Mouse (Mus musculus): ENCODE measurements around the gene Mfap4. TPM values are rescaled to one million over a fixed set of nuclear protein-coding genes. Genes with fewer than 3 reads are reported as not detected.

Mfap4 gene
- total RNA-seq (2021): 100 to 1,000 TPM; 142 to 192 TPM
- long read RNA-seq, experiment 1, transcript Mfap4-202 (6 exons, 1,722 nt): major isoform, 85 of 96 reads
- long read RNA-seq, experiment 1, partial matches to known transcripts: 4 of 96 reads
- long read RNA-seq, experiment 1, other reads (novel, unspliced or antisense): 4 of 96 reads
- long read RNA-seq, experiment 2, transcript Mfap4-202 (6 exons, 1,722 nt): major isoform, 92 of 108 reads
- long read RNA-seq, experiment 2, partial matches to known transcripts: 8 of 108 reads
- long read RNA-seq, experiment 2, other reads (novel, unspliced or antisense): 6 of 108 reads

DNA sequence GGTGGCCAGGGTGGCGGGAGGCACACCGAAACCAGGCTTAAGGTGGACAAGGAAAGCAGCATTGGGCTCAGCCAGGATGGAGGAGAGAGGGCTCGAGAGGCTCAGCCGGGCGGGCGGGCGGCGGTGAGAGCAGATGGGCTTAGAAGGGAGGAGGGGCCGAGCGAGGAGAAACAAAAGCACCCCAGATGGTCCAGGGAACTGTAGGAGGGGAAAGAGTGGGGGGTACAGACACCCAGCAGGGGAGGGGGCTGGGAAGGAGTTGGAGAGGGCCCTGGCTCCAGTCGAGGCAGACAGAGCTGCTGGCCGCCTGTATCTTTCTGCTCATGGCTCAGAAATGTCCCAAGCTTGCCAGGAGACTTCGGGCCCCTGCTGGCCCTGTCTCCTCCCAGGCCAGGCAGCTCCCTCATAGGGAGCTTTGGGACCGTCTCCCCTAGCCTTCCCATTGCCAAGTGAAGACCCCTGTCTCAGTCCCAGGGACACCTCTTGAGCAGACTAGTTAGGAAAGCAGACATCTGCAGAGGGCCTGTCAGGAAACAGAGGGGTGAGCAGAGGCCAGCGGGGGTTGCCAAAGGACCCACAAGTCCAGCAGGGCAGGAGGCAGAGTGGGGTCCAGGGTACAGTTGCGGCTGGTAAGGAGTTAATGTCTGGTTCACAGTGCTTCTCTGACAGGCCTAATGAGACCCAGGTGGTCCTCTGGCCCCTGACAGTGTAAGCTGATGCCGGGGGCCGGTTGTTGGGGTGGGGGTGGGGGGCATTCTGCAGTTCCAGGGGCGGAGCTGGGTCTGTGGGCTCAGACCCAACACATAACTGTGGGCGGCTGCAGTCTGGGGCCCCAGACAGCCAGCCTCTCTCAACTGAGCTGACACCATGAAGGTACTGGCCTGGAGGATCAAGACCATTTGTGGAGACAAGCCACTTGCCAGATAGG is at the start of gene Mfap4:
Gene Mfap4 (plus strand): TSS at position 819 of the 928 bp plus-strand sequence.
- DNase-seq: peak; percentile 70
- intact Hi-C loops (cut with DNase I; ENCODE audit: low total_unique reads): no loop called here

DNA sequence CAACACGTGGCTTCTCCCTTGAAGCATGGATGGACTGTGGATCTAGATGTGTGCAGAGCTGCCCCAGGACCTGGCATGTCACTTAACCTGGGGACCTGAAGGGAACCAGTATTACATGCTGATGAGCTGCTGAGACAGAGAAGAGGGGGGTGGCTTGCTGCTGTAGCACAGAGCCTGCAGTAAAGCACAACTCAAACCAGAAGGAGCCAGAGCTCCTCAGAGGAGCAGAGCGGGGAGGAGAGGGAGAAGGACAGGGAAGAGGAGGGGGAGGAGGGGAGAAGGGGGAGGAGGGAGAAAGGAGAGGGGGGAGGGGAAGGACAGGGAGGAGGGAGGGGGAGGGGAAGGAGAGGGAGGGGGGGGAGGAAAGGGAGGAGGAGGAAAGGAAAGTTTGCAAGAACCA is 48.9 kb upstream of the Mfap4 start:
- intact Hi-C loops (cut with DNase I; ENCODE audit: low total_unique reads): no loop called here

DNA sequence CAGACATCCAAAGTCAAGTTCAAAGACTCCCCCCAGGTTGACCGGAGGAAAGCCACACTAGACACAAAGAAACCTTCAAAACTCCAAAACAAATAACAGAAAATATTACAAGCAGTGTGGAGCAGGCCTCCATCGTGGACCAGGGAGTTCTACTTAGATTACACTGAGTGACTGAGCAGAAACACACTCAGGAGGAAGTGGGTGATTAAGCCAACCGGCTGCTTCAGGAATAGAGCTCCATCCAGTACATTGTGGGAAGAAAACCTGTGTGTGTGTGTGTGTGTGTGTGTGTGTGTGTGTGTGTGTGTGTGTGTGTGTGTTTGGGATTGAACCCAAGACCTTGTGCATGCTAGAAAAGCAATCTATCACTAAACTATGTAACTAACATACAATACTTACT is 46.1 kb upstream of the Mfap4 start:
- DNase-seq: no peak
- intact Hi-C loops (cut with DNase I; ENCODE audit: low total_unique reads): no loop called here

More for the DNA sequence above, 48.9 kb upstream of the Mfap4 start:
- DNase-seq: no peak

DNA sequence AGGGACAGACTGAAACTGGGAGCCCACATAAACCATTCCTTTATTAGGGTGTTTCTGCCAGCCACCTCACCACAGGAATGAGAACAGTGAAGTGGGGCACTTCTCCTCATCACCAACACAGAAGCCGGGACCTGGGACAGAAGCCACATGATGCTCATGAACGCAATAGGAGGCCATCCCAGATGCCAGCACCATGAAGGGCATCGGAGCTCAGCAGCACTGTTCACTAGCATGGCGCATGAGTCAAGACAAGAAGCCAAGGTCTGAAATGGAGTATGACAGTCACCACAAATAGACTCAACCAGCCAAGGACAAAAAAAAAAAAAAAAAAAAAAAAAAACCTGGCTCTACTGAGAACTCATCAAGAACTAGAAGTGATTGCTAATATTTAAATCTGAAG is 44.8 kb upstream of the Mfap4 start:
- intact Hi-C loops (cut with DNase I; ENCODE audit: low total_unique reads): no loop called here
- no peak for DNase-seq

DNA sequence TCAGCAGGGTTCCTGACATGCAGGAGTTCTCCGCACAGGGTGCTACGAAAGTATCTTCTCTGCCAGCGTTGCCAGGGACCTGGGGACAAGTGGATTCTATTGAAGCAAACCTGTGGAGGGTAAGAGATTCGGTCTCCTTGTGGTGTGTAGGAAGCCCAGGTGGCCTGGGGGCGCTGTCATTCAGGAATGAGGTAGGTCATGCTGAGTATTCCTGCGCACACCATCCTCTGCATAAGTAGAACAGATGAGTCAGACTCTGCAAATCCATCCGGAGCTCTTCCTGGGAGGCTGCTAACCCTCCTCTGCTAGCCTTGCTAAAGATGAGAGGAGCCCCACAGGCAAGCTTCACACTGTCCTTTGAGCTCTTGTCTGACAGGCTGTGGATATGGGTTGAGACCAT is 43.6 kb upstream of the Mfap4 start:
- no peak for DNase-seq
- intact Hi-C loops (cut with DNase I; ENCODE audit: low total_unique reads): no loop called here

DNA sequence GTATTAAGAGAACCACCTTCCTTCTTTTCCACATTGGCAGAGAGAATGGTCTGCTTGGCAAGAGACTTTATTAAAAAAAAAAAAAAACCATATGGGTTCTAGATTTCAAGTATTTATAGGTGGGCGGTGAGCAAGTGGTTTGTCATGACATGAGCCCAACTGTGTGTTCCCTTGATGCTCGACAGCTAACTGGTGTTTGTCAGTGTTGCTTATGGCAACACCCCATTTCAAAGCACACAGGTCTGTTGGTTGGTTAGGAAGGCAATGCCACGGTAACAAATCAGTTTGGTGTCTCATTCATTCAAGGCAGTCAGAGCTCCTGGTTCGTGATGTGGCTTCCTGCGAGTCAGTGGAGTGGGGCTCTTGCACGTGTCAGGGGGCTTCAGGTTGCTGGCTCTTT is 41.4 kb upstream of the Mfap4 start:
- intact Hi-C loops (cut with DNase I; ENCODE audit: low total_unique reads): no loop called here
- no peak for DNase-seq

DNA sequence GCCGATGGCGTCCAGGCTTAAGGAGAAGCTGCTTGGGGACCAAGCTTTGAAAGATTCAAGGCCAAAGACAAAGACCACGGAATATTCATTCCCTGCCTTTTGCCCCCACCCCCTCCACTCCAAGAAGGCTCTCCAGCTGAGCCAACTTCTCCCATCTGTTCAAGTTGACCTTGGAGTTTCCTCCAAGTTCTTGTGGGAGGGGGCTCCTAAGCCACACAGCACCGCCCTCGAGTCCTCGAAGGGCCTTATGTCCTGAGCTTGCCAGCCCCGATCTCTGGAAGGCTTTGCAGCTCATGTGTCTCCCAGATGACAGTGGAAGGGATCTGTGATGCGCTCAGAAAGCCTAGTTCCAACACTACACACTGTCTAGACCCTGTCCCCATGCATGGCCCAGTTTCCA is 37.9 kb upstream of the Mfap4 start:
- DNase-seq: peak; percentile 57
- intact Hi-C loops (cut with DNase I; ENCODE audit: low total_unique reads): no loop called here

DNA sequence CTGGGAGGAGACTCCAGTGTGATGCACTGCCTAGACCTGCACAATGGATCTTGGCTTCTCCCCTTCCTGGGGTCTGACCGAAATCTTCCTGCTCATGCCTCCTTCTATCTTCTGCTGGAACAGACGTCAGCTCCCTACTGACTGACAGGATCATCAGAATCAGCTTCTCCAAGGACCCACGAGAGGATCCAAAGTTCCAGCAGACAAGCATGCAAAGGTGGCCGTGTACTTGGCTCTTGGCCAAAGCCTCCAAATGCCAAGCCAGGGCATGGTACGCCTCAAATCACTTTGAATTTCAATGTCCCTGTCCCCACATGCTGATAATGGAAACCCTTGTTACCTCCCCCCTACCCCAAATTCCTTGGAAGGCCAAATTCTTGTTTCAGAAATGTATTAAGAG is 37.2 kb upstream of the Mfap4 start:
- no peak for DNase-seq
- intact Hi-C loops (cut with DNase I; ENCODE audit: low total_unique reads): no loop called here

DNA sequence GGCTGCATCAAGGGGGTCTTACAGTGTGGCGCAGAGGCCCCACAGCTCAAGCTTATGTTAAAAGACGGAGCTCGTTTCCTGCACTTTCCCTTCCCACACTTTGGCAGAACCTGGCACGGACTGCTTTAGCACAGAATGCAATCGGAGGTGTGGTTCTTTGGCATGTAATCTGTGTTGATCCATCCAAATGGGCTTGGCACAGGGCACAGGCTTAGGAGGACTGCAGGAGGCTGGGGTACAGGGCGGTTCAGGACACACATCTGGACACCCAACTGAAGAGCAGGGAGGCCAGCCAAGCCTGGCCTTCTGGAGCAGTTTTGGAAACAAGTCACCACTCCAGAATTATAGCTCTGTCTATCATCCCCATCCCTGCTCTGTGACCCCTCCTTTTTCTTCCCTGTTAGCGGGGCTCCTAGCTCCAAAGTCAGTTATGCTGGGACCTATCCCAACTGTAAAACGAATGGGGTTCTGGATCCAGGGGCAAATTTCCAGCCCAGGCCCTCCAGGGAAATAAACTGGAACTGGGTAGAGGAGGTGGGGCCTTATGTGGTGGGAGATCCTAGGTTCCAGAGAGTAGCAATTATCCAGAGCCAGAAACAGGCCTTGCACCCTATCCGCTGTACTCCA is 36.5 kb upstream of the Mfap4 start:
- intact Hi-C loops (cut with DNase I; ENCODE audit: low total_unique reads): no loop called here
- DNase-seq: peak; percentile 74

DNA sequence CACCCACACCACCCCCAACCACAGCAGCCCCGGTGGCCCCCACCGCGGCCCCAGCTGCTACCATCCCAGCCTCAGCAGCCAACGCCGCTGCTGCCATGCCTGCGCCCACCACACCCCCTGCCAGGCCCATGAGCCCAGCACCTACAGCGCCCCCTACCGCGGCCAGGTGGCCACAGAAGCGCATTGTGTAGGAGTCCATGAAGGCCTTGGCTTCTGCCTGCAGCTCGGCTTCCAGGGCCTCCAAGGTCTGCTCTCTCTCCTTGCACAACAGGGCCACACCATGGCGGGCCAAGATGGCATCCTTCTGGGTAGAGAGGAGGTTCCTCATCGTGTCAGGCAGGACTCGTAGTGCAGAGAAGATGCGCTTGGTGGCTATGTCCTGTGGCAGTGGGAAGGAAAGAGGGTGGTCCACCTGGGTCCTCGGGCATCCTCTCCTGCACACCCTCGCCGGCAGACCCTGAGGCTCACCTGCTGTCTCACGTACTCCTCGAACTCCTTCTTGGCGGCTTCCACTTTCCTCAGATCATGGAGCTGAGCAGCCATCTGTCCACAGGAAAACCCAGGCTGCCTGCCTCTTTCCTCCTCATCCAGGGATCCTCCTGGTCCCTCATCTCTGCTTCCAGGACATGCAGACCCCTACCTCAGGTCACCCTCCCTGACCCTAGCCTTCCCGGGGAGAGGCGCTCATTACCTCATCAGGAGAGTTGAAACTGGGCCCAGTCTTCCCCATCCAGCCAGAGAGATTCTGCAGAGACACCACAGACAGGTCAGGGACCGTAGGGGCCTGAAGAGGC is 35.5 kb upstream of the Mfap4 start:
- intact Hi-C loops (cut with DNase I; ENCODE audit: low total_unique reads): no loop called here
- no peak for DNase-seq

DNA sequence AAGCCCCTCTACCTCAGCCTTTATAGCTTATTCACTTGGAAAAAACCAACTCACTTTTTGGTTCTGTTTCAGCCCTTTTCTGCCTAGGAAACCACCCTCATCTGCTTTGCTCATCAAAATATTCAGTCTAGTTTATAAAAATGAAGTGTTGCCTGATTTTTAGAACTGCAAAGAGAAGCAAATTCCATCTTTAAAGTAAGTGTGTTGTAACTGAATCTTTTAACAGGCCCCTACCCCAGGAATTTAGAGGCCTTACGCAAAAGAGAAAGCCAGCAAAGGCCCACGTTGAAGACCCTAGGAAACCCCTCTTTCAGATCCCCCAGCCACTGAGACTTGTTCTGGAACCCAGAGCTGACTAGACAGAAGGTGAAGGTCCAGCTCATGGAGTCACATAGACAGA is 21.2 kb upstream of the Mfap4 start:
- intact Hi-C loops (cut with DNase I; ENCODE audit: low total_unique reads): no loop called here
- DNase-seq: no peak

DNA sequence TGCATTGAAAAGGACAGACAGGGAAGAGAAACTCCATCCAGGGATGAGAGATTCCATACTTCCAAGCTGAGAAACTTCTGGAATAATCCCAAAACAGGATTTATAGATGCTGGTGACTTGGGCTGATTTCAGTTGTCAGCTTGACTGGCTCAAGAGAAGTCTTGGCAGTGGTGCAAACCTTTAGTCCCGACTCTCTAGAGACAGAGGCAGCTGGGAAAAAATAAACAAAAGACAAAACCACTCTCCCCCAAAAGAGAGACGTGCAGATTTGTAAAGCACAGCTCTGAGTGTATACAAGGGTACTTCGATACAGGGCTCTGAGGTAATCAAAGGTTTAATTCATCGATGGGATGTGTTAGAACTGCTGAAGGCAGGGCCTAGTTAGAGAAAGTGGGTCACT is 19.8 kb upstream of the Mfap4 start:
- DNase-seq: no peak
- intact Hi-C loops (cut with DNase I; ENCODE audit: low total_unique reads): no loop called here

DNA sequence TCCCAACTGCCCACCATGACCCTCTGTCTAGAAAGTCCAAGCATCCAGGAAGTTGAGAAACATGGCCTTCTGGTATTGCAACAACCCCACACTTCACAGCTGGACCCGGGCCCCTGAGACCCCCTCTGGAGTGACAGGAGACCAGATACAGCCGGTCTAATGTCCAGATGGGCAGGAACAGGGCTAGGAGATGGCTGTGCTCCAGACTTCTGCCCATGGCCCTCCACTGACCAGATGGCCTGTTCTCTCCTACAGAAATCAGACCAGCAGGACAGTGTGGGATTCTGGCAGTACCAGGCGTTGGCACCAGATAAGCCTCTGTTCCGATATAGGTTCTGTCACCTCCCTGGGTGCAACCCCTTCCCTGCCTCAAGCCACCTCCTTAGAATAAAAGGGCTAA is 16.7 kb upstream of the Mfap4 start:
- intact Hi-C loops (cut with DNase I; ENCODE audit: low total_unique reads): no loop called here
- DNase-seq: no peak

DNA sequence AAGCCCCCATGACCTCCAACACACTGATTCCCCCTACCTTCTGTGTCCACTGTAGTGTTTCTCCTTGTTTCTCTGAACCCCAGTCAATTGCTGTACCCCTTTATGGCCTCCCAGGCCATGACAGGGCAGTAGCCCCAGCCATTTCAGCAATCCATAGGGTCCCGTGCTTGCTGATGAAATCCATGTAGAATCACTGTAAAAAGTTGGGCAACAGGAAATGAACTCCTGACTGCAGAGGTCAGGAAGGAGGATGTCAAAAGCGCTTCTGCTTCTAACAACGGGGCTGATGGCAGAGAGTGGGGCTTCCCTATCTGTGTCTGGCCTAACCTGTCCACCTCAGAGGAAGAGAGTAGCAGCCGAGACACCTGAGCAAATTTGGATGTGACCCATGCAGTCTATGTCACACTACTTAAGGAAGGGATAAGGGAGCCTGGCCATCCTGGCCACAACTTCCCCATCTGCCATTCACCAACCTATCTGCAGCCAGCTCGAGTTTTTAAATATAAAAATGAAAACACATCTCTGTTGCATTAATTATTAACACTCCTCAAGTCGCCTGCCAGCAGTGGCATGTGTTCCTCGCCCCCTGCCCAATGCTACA is 15.8 kb upstream of the Mfap4 start:
- DNase-seq: no peak
- intact Hi-C loops (cut with DNase I; ENCODE audit: low total_unique reads): no loop called here

DNA sequence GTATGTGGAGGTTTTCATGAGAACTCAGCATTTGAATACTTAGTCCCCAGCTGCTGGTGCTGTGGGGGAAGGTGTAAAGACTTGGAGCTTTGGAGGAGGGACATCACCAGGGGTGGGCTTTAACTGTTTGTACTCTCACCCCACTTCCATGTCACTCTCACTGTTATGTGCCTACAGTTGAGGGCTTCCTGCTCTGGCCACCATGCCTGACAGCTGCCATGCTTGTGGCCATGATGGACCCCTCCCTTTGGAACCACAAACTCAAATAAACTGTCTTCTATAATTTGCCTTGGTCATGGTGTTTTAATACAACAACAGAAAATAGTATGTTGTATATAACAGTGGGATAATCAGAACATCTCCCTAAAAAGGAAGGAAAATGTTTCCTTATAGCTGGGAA is 14.4 kb upstream of the Mfap4 start:
- DNase-seq: no peak
- intact Hi-C loops (cut with DNase I; ENCODE audit: low total_unique reads): no loop called here

DNA sequence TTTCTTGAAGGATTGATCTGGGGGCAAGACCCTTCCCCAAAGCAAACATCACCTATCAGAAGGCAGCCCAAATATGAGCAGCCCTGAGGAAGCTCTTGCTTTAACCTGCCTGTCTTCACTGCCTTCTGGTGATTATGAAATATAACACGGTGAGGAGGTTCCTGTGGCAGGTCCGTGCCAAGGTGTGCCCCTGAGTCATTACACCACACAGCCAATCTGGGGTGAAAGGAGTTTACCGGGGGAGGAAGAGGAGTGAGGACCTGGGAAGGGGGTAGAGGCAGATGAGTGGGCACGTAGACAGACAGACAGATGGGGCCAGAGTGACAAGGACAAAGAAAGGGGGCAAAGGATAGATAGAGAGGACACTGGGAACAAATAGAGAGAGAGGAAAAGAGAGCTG is 11.6 kb upstream of the Mfap4 start:
- intact Hi-C loops (cut with DNase I; ENCODE audit: low total_unique reads): no loop called here
- no peak for DNase-seq

DNA sequence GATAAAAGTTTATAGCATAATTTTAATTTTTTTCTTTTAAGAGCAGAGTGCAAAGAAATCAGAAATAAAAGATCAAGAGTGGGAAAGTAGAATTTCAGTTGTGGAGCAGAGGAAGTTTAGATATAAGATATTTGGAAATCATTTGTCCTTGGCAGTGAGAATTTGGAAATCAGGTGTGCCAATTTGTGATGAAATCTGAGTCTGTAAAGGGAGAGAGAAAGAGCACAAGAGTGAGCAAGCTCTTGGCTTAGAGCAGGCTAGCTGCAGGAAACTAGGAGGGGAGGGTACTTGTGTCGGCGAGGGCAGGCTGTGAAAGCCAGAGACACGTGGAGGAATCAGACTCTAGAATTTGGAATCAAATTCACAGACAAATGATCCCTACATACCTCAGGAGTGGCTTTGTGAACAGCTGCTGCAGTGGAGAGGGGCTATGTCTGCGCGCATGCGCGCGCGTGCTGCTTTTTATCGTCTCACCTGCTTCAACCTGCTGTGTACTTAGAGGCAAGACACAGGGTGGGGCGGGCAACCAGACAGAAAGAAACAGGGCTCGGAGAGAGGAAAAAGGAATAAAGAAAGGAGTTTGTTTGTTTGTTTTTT is 8.3 kb upstream of the Mfap4 start:
- intact Hi-C loops (cut with DNase I; ENCODE audit: low total_unique reads): no loop called here
- DNase-seq: no peak

DNA sequence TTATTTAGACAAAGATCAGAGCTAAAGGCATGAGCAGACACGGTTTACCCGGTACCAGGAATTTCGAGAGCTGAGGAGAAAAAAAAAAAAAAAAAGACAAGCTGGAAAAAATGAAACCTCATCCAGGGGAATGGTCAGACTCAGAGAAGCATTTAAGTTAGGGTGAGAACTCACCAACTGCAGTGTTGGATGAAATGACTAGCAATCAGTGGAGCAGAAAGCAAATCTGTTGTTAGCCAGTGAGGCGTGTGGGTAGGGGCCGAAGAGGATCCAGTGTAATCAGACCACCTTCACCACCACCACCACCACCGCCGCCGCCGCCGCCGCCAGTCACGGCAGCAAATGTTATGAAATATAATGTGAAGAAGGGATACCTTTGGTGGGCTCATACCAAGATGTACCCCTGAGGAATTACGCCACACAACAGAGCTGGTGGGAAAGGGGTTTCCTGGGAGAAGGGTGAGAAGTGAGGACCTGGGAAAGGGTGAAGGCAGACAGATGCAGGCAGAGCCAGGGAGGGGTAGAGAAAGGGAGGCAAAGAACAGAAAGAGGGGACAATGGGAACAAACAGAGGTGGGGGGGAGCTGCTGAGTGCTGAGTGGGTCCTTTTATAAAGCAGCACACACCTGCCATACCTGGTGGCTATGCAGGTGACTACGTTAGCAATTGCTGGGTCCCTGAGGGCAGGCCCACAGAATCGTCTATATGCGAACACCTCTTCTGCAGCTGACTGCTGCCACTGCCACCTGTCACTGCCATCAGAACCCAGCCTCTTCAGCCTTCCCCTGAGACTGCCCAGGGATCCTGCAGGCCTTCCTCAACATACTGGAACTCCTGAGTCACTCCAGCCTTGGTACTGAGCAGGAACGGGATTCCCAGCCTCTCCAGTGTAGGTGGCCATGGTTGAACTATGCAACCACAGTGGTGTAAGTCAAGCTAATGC is 7.4 kb upstream of the Mfap4 start:
- no peak for DNase-seq
- intact Hi-C loops (cut with DNase I; ENCODE audit: low total_unique reads): no loop called here

Data from gastrocnemius, postnatal 14 days (tissue).